Mouse (Mus musculus) heart, adult 2 months (tissue): ENCODE data around the gene Krt26.

Source experiments
- CTCF ChIP-seq: fragments of 200-600 bp; IDR thresholded peaks from 2 replicates; pipeline ENCODE4 v1.8.1; 2022; ENCODE audit warnings: antibody characterized with exemption, mild to moderate bottlenecking, moderate library complexity
- POLR2A ChIP-seq: fragments of 200-500 bp; IDR thresholded peaks from 2 replicates; pipeline ENCODE4 v1.6.1; 2011; ENCODE audit warnings: mild to moderate bottlenecking, low read depth, low read length, control low read depth; ENCODE audit not compliant: insufficient read depth

GRCm38 (mm10) chr11:99369853-99370451 is 32.2 kb upstream of the Krt26 start:
- TF ChIP-seq CTCF (no peak), POLR2A (no peak)
